Mouse (Mus musculus): ENCODE data around the gene Rab3gap2.
A peak's percentile ranks its signal among the peaks of the same experiment; 100 is the strongest.
"Not testable (repeated sequence)": the region's sequence is repeated elsewhere in the genome, so short reads cannot be mapped to it uniquely, and the experiment has no call there.

Rab3gap2 gene

DNA sequence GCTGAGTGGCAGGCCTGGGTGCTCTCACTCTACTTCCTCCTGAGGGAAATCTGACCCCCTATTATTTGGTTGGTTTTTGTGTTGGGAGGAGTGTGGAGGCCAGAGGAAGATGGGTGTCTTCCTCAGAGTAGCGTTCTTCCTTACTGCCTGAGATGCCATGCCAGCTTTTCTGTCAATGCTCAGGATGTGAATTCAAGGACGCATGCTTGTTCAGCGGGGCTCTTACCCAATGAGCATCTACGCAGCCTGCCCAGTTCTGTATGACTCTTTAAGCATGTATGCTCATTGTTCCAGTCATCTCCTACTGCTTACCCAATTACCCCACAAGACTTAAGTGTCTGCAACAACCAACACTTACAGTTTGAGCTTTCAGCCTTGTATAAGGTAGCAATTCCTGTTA, 76.7 kb downstream of the Rab3gap2 start:
- DNase-seq (ENCODE audit: low spot score in 2 of 2): no peak

DNA sequence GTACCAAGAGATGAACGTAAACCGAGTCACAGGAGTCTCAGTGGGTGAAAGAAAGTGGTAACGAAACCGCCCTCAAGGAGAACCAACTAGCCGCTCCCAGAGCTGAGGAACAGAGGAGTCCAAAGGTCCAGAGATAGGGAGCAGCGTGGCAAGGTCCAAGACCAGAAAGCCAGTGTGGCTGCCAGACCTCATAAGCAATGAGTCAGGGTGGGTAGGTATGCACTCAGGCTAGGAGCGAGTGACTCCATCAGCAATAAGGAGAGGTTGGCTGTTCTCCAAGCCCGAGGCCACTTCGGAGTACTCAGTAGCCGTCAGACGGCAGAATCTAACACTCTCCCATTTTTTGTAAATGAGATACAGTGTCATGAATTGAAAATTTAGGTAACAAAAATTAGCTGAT, 78.9 kb downstream of the Rab3gap2 start:
- DNase-seq (ENCODE audit: low spot score in 2 of 2): no peak

DNA sequence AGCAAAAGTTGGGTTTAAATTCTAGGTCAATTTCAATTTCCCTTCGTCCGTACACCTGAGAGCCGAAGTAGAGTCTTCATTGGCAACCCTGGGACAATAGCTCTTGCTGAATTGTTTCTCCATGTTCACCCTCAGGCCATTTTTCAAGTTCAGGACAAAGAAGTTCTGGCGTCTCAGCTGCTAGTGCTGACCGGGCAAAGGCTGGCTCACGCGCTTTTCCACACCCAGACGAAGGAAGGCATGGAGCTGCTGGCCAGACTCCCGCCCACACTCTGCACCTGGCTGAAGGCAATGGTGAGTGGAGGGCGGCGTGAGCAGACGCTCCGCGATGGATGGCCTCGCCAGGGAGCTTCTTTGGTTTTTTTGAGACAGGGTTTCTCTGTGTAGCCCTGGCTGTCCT, 79.3 kb downstream of the Rab3gap2 start:
- no peak for DNase-seq (ENCODE audit: low spot score in 2 of 2)

DNA sequence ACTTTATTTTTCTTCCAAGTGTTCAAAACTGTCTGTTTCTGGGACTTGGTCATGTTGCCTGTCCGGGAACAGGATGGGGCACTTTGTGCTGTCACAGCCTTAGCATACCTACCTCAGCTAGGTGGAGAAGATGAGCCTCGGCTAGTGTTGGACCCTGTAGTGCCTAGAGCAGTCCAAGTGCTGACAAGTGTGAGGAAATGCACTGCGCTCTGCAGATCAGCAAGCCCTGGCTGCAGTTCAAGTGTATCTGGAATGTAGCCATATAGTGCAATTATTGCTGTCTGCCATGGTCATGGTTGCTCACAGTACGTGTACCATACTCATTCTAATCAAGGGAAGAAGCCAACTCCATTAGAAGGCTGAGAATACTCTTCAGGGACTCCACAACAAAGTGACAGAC, 80.8 kb downstream of the Rab3gap2 start:
- DNase-seq (ENCODE audit: low spot score in 2 of 2): no peak

DNA sequence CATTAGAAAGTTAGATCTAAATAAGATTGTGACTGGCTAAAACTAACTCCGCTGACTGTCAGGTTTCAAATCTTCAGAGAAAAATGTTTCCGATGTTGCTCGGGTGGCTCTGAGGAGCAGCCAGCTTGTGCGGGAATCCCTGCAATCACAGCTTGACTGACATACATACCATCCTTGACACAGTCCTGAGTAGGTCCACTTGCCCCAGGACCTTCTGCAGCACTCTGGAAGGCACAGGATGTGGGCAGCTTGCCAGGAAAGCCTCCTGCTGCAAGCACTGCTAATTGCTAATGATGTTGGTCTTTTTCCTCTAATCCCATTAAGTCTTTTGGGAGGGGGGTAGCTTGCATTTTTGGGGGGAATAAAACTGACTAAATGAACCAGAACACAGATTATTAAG, 81.3 kb downstream of the Rab3gap2 start:
- DNase-seq (ENCODE audit: low spot score in 2 of 2): no peak

DNA sequence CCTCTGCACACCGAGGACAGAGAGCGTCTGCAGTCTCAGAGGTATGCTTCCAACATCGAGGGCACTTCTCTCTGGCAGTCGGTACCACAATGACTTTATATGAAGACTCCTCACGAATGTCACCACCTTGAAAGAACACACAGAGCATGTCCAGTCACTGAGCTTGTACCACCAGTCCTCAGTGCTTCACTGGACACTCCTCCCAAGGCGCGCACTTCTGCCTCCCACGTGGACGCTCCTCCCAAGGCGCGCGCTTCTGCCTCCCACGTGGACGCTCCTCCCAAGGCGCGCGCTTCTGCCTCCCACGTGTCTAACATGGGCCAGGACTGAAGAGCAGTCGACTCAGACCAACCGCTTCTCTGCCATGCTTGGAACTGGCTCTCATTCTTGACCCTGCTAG, 83.1 kb downstream of the Rab3gap2 start:
- DNase-seq (ENCODE audit: low spot score in 2 of 2): no peak

DNA sequence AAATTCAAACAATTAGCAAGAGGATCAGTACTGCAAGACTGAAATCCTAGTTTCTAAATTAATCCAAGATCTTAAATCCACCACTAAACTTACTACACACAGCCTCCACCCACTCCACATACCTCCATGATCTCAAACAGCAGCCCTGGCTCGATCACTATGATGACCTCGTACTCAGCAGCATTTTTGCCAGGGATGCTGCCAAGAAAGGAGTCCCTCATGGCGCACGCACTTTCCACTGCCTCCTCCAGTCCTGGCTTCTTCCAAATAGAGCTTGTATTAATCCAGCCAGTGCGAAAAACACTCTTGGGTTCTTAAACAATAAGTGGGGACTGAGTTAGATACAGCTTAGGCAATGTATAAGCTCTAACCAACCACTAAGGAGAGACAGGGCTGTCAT, 85.3 kb downstream of the Rab3gap2 start:
- DNase-seq (ENCODE audit: low spot score in 2 of 2): no peak

DNA sequence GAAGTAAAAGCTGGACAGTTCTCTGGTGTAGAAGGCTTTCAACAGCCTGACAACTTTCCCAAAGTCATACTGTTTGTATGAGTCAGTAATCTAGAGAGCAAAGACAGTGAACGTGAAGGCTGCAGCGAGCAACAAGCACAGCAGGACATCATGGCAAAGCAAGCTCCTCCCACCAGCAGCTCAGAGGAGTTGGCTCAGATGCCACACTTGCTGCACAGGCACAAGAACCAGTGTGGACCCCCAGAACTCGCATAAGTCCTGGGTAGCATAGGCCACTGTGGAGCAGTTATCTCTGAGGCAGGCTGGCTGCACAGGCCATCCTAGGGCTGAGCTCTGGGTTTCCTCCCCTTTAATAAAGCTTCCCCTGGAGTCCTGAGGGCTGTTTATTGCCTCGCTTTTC, 87.4 kb downstream of the Rab3gap2 start:
- no peak for DNase-seq (ENCODE audit: low spot score in 2 of 2)

DNA sequence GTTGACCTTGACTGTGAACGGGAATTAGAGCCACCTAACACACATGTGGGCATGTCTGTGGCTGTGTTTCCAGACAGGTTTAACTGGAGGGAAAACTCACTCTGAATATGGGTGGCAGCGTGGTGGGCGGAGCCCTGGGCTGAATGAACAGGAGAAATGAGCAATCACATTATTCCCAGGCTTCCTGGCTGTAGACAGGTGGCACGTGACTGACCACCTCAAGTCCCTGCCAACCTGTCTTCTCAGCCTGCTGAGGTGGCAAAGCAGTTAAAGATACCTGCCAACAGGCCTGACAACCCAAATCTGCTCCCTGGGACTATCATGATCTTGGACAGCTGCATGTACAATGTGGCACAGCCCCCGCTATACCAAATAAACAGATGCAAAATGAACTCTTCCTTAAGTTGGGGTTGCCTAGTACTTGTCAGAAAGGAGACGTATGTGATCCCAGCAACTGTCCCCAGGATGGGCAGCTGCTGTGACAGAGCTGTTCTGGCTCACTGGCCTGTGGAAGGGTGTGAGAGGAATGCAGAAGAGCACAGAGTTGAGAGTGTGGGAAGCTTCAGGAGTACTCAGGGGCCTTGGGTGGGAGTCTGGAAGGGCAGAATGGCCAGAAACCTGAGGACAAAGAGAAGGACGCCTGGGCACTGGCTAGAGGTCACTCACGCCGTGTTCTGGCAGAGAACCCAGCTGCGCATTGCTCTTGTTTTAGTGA, 88.9 kb downstream of the Rab3gap2 start:
- DNase-seq (ENCODE audit: low spot score in 2 of 2): no peak

DNA sequence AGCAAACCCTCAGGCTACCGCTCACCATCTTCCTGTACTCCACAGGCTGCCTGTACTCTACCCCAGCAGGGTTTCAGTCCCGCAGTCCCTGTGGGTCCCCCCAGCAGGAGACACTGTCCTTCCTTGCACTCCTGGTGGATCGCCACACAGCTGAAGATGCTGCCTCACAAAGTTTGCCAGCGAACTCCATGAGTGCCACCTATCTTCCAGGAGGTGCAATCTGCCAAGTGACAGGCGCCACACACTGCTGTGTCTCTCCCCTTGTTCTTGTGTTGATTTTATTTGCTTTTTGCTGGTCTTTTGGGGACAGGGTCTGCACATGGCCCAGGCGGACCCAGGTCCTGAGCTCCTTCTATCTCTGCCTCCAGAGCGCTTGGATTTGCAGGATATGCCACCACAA, 92.9 kb downstream of the Rab3gap2 start:
- no peak for DNase-seq (ENCODE audit: low spot score in 2 of 2)

DNA sequence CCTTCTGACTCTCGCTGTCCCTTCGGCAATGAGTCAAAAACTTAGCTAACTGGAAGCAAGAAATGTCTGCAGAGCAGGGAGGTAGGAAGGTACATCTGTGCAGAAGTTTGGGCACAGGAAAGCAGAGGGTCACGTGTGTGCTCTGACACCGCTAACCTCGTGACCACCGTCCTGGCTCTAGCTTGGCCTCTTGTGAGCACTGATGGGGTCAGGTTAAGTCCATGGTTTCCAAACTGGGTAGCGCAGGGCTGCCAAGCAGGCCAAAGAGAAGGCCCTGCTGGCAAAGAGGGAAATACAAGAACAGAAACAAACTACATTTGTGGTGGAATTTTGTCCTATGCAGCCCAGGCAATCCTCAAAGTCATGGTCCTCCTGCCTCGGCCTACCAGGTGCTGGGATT, 94.6 kb downstream of the Rab3gap2 start:
- no peak for DNase-seq (ENCODE audit: low spot score in 2 of 2)

DNA sequence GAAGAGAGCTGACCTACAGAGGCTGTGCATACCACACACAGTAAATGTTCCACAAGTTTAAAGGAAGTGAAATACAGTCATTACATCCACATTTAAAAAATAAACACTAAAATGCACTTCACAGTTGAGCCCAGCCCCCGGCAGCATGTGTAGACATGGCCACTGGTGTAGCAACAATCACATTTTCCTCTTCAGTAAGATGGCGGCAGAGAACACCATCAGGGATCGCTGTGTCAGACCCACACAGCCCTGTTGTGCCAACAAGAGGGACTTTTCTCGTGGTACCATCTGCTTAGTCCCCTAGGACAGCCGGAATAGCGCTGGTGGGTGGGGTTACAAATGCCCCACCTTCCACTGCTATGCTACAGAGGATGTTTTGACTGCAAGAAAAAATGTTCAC, 98.9 kb downstream of the Rab3gap2 start:
- DNase-seq (ENCODE audit: low spot score in 2 of 2): no peak

DNA sequence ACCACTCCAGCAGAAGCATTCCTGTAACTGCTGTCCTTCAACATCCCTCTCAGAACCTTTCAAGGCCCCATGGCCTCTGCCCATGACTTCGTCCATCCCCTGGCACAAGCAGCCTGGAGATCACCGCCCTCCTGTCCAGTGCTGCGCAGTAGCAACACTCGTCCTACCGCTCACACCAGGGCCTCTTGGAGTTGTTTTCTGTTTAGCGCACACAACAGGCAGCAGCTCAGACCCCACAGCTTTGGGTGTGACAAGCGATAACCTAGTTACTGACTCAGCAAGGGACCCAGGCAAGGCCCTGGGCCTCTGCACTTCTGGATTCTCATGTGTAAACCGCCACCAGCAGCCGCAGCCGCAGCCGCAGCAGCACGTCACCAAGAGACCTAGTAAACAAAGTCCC, 102.9 kb downstream of the Rab3gap2 start:
- no peak for DNase-seq (ENCODE audit: low spot score in 2 of 2)

DNA sequence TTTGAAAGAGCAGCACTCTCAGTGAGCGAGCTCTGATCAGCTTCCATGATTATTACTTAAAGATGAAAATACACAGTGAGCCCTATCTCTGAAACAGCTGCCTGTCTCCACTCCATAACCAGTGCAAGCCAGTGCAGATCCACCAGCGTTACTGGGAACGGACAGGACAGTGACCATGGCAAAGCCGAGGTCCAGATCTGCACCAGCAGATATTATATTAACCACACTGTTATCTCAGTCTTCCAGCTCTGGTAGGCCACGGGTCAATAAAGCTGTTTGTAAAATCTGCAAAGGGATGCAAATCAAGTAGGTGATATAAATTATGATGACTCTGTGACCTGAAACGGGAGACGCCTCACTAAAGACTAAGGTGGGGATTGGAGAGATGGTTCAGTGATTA, 103.7 kb downstream of the Rab3gap2 start:
- DNase-seq (ENCODE audit: low spot score in 2 of 2): no peak

DNA sequence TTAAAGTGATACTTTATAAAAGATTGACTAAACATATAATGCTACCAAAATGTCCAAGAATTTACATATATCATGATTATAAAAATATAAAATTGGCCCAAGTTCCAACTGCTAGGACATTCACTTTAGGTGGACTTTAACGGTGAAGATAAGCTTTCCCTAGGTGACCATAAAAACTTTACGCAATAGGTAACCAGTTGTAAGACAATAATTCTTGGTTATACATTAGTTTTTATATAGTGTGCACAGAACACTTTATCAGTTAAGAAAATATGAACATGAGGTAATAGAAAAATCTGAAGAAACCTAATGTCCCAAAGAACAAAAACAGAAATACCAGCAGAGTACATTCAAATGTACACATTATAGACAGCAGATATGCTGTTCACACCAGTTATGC, 104.4 kb downstream of the Rab3gap2 start:
- DNase-seq (ENCODE audit: low spot score in 2 of 2): no peak

DNA sequence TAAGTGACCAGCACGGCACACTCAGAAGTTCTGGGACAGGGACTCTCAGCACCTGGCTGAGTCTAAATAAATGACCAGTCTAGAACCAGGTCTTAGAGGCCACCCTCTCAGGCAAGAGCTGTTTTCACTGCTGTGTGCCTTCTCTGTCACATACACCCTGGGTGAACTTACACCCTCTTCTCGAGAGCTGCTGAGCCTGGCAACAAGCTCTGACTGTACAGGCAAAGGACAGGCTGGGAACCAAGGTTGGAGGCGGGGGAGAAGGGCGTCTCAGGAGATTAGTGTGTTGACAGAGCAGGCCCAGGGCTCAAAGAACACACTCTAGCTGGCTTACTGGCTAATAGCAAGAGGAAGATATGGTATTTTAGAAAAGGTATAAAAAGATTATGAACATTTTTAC, 105.0 kb downstream of the Rab3gap2 start:
- no peak for DNase-seq (ENCODE audit: low spot score in 2 of 2)

DNA sequence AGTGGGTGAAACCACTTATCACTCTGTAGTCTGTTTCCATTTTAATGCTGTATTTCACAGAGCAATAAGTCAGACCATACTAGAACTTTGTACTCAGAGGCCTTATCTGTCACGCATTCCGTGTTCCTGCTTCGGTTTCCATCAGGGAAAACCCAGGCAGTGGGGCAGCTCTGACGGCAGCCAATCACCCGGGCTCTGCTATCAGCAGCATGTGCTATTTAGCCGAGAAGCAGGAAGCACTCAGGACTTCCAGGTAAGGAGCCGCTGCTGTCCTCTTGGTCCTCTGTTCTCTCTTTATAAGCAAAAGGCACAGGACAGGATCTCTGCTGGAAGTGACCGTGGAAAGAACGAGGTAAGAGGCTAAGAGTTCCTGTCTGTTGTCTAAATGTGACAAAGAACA, 108.0 kb downstream of the Rab3gap2 start:
- DNase-seq (ENCODE audit: low spot score in 2 of 2): no peak

DNA sequence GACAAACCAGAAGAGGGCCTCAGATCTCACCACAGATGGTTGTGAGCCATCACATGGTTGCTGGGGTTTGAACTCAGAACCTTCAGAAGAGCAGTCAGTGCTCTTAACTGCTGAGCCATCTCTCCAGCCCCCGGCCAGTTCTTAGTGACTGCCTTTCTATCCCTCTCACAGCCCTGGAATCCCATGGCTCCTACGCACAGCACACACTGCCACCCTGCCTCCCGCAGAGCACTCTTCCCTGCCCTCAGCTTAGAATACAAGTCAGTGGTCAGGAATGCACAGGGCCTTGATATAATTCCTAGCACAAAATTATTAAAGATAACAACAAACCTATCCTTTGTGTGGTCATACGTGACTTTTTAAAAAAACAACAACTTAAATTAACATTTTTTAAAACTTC, 110.6 kb downstream of the Rab3gap2 start:
- no peak for DNase-seq (ENCODE audit: low spot score in 2 of 2)

DNA sequence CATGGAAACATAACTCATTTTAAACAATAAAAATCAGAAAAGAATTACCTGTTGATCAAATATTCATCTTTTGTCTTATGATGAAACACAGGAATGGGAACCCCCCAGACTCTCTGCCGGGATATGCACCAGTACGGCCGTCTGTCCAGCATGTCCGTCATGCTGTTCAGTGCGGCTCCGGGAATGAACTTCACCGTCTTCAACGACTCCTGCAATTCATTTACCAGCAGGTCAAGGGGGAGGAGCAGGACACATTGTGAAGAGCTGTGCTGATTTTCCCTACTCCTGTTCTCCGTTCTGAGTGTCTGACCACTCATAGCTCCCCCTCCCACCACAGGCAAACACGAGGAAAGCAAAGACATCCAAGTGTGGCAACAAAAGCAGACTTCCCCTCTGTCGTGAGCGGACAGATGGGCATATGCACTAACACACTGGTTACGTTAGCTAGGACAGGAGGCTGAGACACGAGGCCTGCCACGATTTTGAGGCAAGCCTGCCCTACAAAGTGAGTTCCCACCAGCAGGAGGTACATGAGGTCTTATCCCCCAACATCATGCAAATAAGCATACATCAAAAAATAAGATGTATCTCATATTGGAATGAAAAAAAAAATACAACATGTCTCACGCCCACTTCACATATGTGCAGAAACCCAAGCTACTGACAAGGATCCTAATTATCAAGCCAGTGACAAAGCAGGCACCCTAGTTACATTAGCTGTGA, 112.1 kb downstream of the Rab3gap2 start:
- DNase-seq (ENCODE audit: low spot score in 2 of 2): no peak

DNA sequence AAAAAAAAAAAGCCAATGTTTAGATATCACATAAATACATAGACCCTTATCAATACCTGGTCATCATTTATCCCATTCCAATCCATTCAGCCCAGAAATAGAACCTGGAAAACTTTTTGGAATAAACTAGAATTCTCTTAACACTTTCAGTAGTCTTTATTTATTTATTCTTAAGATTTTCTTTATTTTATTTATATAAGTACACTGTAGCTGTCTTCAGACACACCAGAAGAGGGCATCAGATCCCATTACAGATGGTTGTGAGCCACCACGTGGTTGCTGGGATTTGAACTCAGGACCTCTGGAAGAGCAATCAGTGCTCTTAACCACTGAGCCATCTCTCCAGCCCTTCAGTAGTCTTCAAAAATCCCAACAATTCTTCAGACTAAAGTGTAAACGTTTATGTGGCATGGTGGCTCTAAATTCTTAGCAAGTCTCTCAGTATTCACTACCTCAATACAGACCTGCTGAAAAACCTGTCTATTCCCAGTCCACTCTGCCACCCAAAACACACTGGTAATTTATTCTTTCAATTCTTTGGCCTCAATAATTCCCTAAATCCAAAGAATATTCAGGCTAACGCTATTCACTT, 123.9 kb downstream of the Rab3gap2 start:
- not testable (repeated sequence) for DNase-seq (ENCODE audit: low spot score in 2 of 2)

DNA sequence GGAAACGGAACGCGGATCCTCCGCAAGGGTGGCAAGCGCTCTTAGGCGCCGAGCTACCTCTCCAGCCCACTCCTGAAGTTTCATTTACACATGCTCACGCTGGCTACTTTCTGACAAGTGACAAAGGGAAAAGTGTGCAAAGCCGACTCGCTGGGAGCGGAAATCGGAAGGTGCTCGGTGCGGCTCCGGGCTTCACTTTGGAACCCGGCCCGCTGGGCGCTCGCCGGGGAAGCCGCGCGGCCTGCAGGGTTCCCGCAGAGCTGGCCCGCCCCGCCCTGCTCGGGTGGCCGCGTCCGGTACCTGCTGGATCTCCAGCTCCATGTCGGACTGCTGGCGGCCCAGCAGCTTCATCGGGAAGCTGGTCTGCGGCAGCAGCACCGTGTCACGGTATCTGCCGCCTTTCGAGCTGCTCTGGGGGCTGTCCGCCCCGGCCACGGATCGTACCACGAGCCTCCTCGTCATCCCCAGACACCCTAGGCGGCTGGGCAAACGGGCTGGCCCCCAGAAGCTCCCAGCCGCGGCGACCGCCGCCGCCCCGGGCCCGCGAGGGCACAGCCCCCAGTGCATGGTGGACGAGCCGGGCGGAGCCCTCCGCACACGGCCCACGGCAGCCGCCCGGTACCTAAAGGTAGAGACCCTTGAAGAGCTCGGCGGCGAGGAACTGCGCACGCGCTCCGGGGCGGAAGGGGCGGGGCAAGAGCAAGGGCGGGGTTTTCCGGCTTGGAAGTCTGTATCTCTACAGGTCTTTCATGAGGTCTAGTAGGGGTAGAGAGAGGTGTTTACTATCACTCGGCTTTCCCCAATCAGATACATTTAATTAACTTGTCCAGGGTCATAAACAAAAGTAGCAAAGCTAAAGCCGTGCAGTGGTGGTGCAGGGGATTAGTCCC, 125.0 kb downstream of the Rab3gap2 start, which contains the start of gene Iars2:
Iars2 (minus strand) TSS at position 676 of the 890 bp plus-strand sequence.
- peak; percentile 94 to 97 for DNase-seq (ENCODE audit: low spot score in 2 of 2)

DNA sequence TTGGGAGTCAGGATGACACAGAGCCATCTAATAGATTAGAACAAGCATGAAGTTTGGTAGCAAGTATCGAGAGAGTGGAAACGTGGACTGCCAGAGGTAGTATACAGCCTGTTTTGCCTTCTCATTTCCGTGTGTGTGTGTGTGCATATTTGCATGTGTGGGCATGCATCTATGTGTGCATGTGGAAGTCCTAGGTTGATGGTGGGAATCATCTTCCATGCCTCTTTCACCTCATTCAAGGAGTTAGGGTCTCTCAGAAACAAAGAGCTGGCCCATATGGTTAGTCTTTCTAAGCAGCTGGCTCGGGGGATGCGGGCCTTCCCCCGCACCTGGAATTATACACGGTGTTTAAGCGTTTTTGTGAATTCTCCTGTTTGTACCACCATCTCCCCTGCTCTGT, 125.9 kb downstream of the Rab3gap2 start:
- no peak for DNase-seq (ENCODE audit: low spot score in 2 of 2)

All from spleen, postnatal 10 days (tissue).